Comparison of ENCODE assay signal across 12 mouse cellular contexts in genomic region chr5:113887132-113887531, GRCm38 (mm10). TPM values are rescaled to one million over a fixed set of nuclear protein-coding genes. Genes with fewer than 3 reads are reported as not detected.
DNase-seq lines count a peak whose midpoint lies in the region; ATAC-seq and TF ChIP-seq lines count a peak whose summit lies in the region.
"Had no signal": no experiment of that assay in that cellular context is flagged by ENCODE, and none has a peak within 500 bp of the region (broad histone marks: within the 10 kb centered on the region; RNA-seq: fewer than 3 reads in every experiment).

No protein-coding gene starts in this region.

- no peak for ATAC-seq in hindbrain, postnatal 0 days
- no peak for ATAC-seq in hindbrain, embryonic 13.5 days (ENCODE audit: low FRiP score)
- no peak for ATAC-seq in forebrain, embryonic 11.5 days (replicated peaks; ENCODE audit: low FRiP score)
- ATAC-seq in forebrain, postnatal 0 days = no peak
- ATAC-seq: CD4-positive, CD25-positive, alpha-beta regulatory T cell, adult 4 months; forebrain, embryonic 13.5 days had no signal

- no peaks in the 10 kb centered on the region for H3K9me3 ChIP-seq in hindbrain, postnatal 0 days (ENCODE audit: low read length)
- H3K9me3 ChIP-seq in hindbrain, embryonic 13.5 days = no peaks in the 10 kb centered on the region
- H3K9me3 ChIP-seq in forebrain, embryonic 11.5 days (ENCODE audit: control insufficient read depth, low read length) = no peaks in the 10 kb centered on the region
- H3K9me3 ChIP-seq in forebrain, postnatal 0 days (ENCODE audit: low read length) = no peaks in the 10 kb centered on the region
- H3K9me3 ChIP-seq: forebrain, embryonic 13.5 days; neural tube, embryonic 13.5 days had no signal

- no peak for TF ChIP-seq POLR2A in kidney, adult 2 months (IDR thresholded peaks at IDR 0.05; ENCODE audit: low read depth, low read length)

- DNase-seq in hindbrain, postnatal 0 days (ENCODE audit: low spot score) = peak; percentile 22
- DNase-seq in gastrocnemius, adult 18-20 months (ENCODE audit: low spot score) = peak; percentile 75
- DNase-seq in kidney, adult 2 months = peak; percentile 95
- DNase-seq in lung, postnatal 36 days = peak; percentile 76
- DNase-seq in spleen, postnatal 14 days (ENCODE audit: low spot score in 2 of 2) = no peak
- no peak for DNase-seq in forebrain, embryonic 11.5 days (ENCODE audit: low spot score)
- no peak for DNase-seq in forebrain, postnatal 0 days

- H3K27ac ChIP-seq in hindbrain, postnatal 0 days = no peak overlapping the region
- H3K27ac ChIP-seq in hindbrain, embryonic 13.5 days = no peak overlapping the region
- 0 out of 2 replicates have a peak overlapping the region, but pooled peaks have one; percentile 40 for H3K27ac ChIP-seq in kidney, adult 2 months (ENCODE audit: insufficient read depth, low read depth, low read length)
- no peak overlapping the region; the same call in 1 of the 2 replicates for H3K27ac ChIP-seq in forebrain, embryonic 11.5 days (ENCODE audit: low read depth, low read length)
- H3K27ac ChIP-seq in forebrain, postnatal 0 days (ENCODE audit: low read depth, low read length) = no peak overlapping the region
- H3K27ac ChIP-seq: forebrain, embryonic 13.5 days; macrophage; neural tube, embryonic 13.5 days had no signal

- H3K4me1 ChIP-seq in hindbrain, postnatal 0 days (ENCODE audit: insufficient read depth, low read length) = peaks cover 33% of the 10 kb centered on the region
- peaks cover 87% of the 10 kb centered on the region for H3K4me1 ChIP-seq in hindbrain, embryonic 13.5 days (replicated peaks)
- peaks cover 24% of the 10 kb centered on the region for H3K4me1 ChIP-seq in kidney, adult 2 months (ENCODE audit: control insufficient read depth, insufficient read depth, low read length)
- peaks cover 21% of the 10 kb centered on the region; the same call in 1 of the 2 replicates for H3K4me1 ChIP-seq in forebrain, embryonic 11.5 days (replicated peaks; ENCODE audit: control insufficient read depth, insufficient read depth, low read length)
- H3K4me1 ChIP-seq in forebrain, postnatal 0 days (ENCODE audit: insufficient read depth) = peaks cover 13% of the 10 kb centered on the region; the same call in 1 of the 2 replicates

- no peak overlapping the region for H3K9ac ChIP-seq in hindbrain, postnatal 0 days (replicated peaks; ENCODE audit: low read length)
- no peak overlapping the region for H3K9ac ChIP-seq in hindbrain, embryonic 13.5 days
- H3K9ac ChIP-seq in forebrain, embryonic 11.5 days (ENCODE audit: low read length) = no peak overlapping the region
- H3K9ac ChIP-seq in forebrain, postnatal 0 days = no peak overlapping the region
- H3K9ac ChIP-seq: forebrain, embryonic 13.5 days; neural tube, embryonic 13.5 days had no signal

- no peaks in the 10 kb centered on the region for H3K36me3 ChIP-seq in hindbrain, postnatal 0 days (ENCODE audit: insufficient read depth, low read length)
- peaks cover 3% of the 10 kb centered on the region; the same call in 1 of the 2 replicates for H3K36me3 ChIP-seq in hindbrain, embryonic 13.5 days
- H3K36me3 ChIP-seq in kidney, adult 2 months (ENCODE audit: control insufficient read depth, insufficient read depth, low read length) = no peaks in the 10 kb centered on the region
- H3K36me3 ChIP-seq in forebrain, embryonic 11.5 days (ENCODE audit: control insufficient read depth, insufficient read depth, low read length) = no peaks in the 10 kb centered on the region
- no peaks in the 10 kb centered on the region for H3K36me3 ChIP-seq in forebrain, postnatal 0 days (ENCODE audit: insufficient read depth)
- H3K36me3 ChIP-seq: neural tube, embryonic 13.5 days had no signal

- no peaks in the 10 kb centered on the region for H3K27me3 ChIP-seq in hindbrain, postnatal 0 days (ENCODE audit: insufficient read depth, low read length)
- no peaks in the 10 kb centered on the region for H3K27me3 ChIP-seq in hindbrain, embryonic 13.5 days
- no peaks in the 10 kb centered on the region for H3K27me3 ChIP-seq in kidney, adult 2 months (replicated peaks; ENCODE audit: control insufficient read depth, insufficient read depth, low read length)
- H3K27me3 ChIP-seq in forebrain, embryonic 11.5 days (ENCODE audit: control insufficient read depth, insufficient read depth, low read length) = no peaks in the 10 kb centered on the region
- H3K27me3 ChIP-seq in forebrain, postnatal 0 days (ENCODE audit: insufficient read depth, low read length) = no peaks in the 10 kb centered on the region
- H3K27me3 ChIP-seq: forebrain, embryonic 13.5 days; neural tube, embryonic 13.5 days had no signal

- no peak for TF ChIP-seq CTCF in hindbrain, postnatal 0 days (IDR thresholded peaks at IDR 0.05; ENCODE audit: low read depth)
- TF ChIP-seq CTCF in kidney, adult 2 months (conservative IDR thresholded peaks at IDR 0.05; ENCODE audit: insufficient read depth, insufficient read length, low read depth, low read length) = no peak
- no peak for TF ChIP-seq CTCF in forebrain, postnatal 0 days (IDR thresholded peaks at IDR 0.05; ENCODE audit: low read depth)

- WGBS in hindbrain, postnatal 0 days = 42% methylated on average over 11 of the region's 11 CpGs
- 50% methylated on average over 11 of the region's 11 CpGs for WGBS in hindbrain, embryonic 13.5 days
- 18% methylated on average over 11 of the region's 11 CpGs for WGBS in kidney, adult 2 months
- 81% methylated on average over 11 of the region's 11 CpGs for WGBS in forebrain, embryonic 11.5 days
- 43% methylated on average over 11 of the region's 11 CpGs for WGBS in forebrain, postnatal 0 days

- H3K4me3 ChIP-seq in hindbrain, postnatal 0 days (ENCODE audit: low read length) = no peak overlapping the region
- no peak overlapping the region for H3K4me3 ChIP-seq in hindbrain, embryonic 13.5 days
- no peak overlapping the region for H3K4me3 ChIP-seq in kidney, adult 2 months (ENCODE audit: insufficient read depth, low read depth, low read length)
- no peak overlapping the region for H3K4me3 ChIP-seq in forebrain, embryonic 11.5 days (ENCODE audit: low read depth, low read length)
- H3K4me3 ChIP-seq in forebrain, postnatal 0 days (ENCODE audit: low read depth, low read length) = no peak overlapping the region
- H3K4me3 ChIP-seq: forebrain, embryonic 13.5 days; neural tube, embryonic 13.5 days had no signal

- no peak overlapping the region for H3K4me2 ChIP-seq in hindbrain, postnatal 0 days (ENCODE audit: low read depth, low read length)
- no peak overlapping the region for H3K4me2 ChIP-seq in hindbrain, embryonic 13.5 days
- no peak overlapping the region for H3K4me2 ChIP-seq in forebrain, embryonic 11.5 days (ENCODE audit: low read depth, low read length, severe bottlenecking)
- no peak overlapping the region for H3K4me2 ChIP-seq in forebrain, postnatal 0 days (ENCODE audit: low read depth)
- H3K4me2 ChIP-seq: forebrain, embryonic 13.5 days; neural tube, embryonic 13.5 days had no signal

RNA-seq across cellular contexts. Expression of gene Coro1c, which starts 21.4 kb away (rescaled TPM):
- 151 and 159 TPM in 2 replicates for total RNA-seq in hindbrain, postnatal 0 days (2014; rRNA removed)
- 140 and 149 TPM in 2 replicates for polyA plus RNA-seq in hindbrain, postnatal 0 days (2015; fragmentation: Nextera tagmentation; extraction: Ambion mirVana)
- polyA plus RNA-seq in hindbrain, embryonic 13.5 days (2015; fragmentation: Nextera tagmentation; extraction: Ambion mirVana) = 176 and 190 TPM in 2 replicates
- total RNA-seq in gastrocnemius, adult 18-20 months (2021) = 10 to 100 TPM in 1 of 2 experiments, 1 to 10 TPM in 1; 8.9 to 12.7 TPM
- polyA plus RNA-seq in kidney, adult 2 months (2012; rRNA removed) = 43.1 and 43.5 TPM in 2 replicates
- polyA plus RNA-seq in forebrain, embryonic 11.5 days (2014; fragmentation: Nextera tagmentation; extraction: Ambion mirVana) = 231 and 246 TPM in 2 replicates
- total RNA-seq in forebrain, postnatal 0 days (2014; rRNA removed) = 159 and 178 TPM in 2 replicates
- polyA plus RNA-seq in forebrain, postnatal 0 days (2015; fragmentation: Nextera tagmentation; extraction: Ambion mirVana) = 148 and 167 TPM in 2 replicates

RNA-seq across cellular contexts. Expression of gene Selplg, which starts 54.7 kb away (rescaled TPM):
- 2.8 and 4.1 TPM in 2 replicates for total RNA-seq in hindbrain, postnatal 0 days (2014; rRNA removed)
- polyA plus RNA-seq in hindbrain, postnatal 0 days (2015; fragmentation: Nextera tagmentation; extraction: Ambion mirVana) = 1.8 and 2.2 TPM in 2 replicates
- 1.7 and 1.9 TPM in 2 replicates for polyA plus RNA-seq in hindbrain, embryonic 13.5 days (2015; fragmentation: Nextera tagmentation; extraction: Ambion mirVana)
- total RNA-seq in gastrocnemius, adult 18-20 months (2021) = under 1 TPM; 0.85 to 0.87 TPM
- 9.6 and 20.5 TPM in 2 replicates for polyA plus RNA-seq in kidney, adult 2 months (2012; rRNA removed)
- polyA plus RNA-seq in forebrain, embryonic 11.5 days (2014; fragmentation: Nextera tagmentation; extraction: Ambion mirVana) = 0.67 and 1.4 TPM in 2 replicates
- 1.1 and 1.3 TPM in 2 replicates for total RNA-seq in forebrain, postnatal 0 days (2014; rRNA removed)
- 1.8 and 2.4 TPM in 2 replicates for polyA plus RNA-seq in forebrain, postnatal 0 days (2015; fragmentation: Nextera tagmentation; extraction: Ambion mirVana)

Comparison
In these comparisons a context has a peak if more than half of its experiments do, and no peak if none do; other contexts are left out.
1. DNase-seq: peak in hindbrain, postnatal 0 days (single experiment), gastrocnemius, adult 18-20 months (single experiment), kidney, adult 2 months (single experiment) and lung, postnatal 36 days (single experiment); none in spleen, postnatal 14 days (0 of 2), forebrain, embryonic 11.5 days (single experiment) and forebrain, postnatal 0 days (single experiment).